Comparison of ENCODE assay signal across 34 mouse cellular contexts in genomic region chr7:30736211-30736610, GRCm38 (mm10). TPM values are rescaled to one million over a fixed set of nuclear protein-coding genes. Genes with fewer than 3 reads are reported as not detected.
DNase-seq lines count a peak whose midpoint lies in the region; ATAC-seq lines count a peak whose summit lies in the region.
"Had no signal": no experiment of that assay in that cellular context is flagged by ENCODE, and none has a peak within 500 bp of the region (broad histone marks: within the 10 kb centered on the region; RNA-seq: fewer than 3 reads in every experiment).

No protein-coding gene starts in this region.

- no peaks in the 10 kb centered on the region for H3K4me1 ChIP-seq in intestine, embryonic 15.5 days (replicated peaks)
- H3K4me1 ChIP-seq: embryonic facial prominence, embryonic 10.5 days; embryonic facial prominence, embryonic 13.5 days; heart, embryonic 12.5 days; heart, embryonic 15.5 days had no signal

- H3K9ac ChIP-seq in intestine, embryonic 15.5 days = no peak overlapping the region
- H3K9ac ChIP-seq: embryonic facial prominence, embryonic 13.5 days; forebrain, embryonic 12.5 days; forebrain, embryonic 15.5 days; heart, embryonic 12.5 days; heart, embryonic 15.5 days; hindbrain, embryonic 12.5 days; hindbrain, embryonic 15.5 days had no signal

- 93% methylated on average over 3 of the region's 3 CpGs for WGBS in intestine, embryonic 15.5 days

- H3K27ac ChIP-seq in intestine, embryonic 15.5 days = no peak overlapping the region
- H3K27ac ChIP-seq: embryonic facial prominence, embryonic 10.5 days; embryonic facial prominence, embryonic 13.5 days; forebrain, embryonic 12.5 days; forebrain, embryonic 15.5 days; heart, embryonic 15.5 days; hindbrain, embryonic 12.5 days; hindbrain, embryonic 15.5 days had no signal

- peaks cover 16% of the 10 kb centered on the region for H3K36me3 ChIP-seq in intestine, embryonic 15.5 days

- intact Hi-C loops in left cerebral cortex, postnatal 4 days (cut with DNase I) = no loop called here

- no peak overlapping the region for H3K4me2 ChIP-seq in intestine, embryonic 15.5 days (replicated peaks)
- H3K4me2 ChIP-seq: embryonic facial prominence, embryonic 13.5 days; forebrain, embryonic 12.5 days; forebrain, embryonic 15.5 days; heart, embryonic 12.5 days; heart, embryonic 15.5 days; hindbrain, embryonic 12.5 days; hindbrain, embryonic 15.5 days had no signal

- no peak overlapping the region for H3K4me3 ChIP-seq in intestine, embryonic 15.5 days (replicated peaks)
- H3K4me3 ChIP-seq: embryonic facial prominence, embryonic 10.5 days; embryonic facial prominence, embryonic 13.5 days; erythroblast, embryonic 14.5 days; forebrain, embryonic 12.5 days; forebrain, embryonic 15.5 days; heart, embryonic 12.5 days; heart, embryonic 15.5 days; hindbrain, embryonic 12.5 days; hindbrain, embryonic 15.5 days had no signal

- DNase-seq in thymus, postnatal 0 days (ENCODE audit: low spot score) = peak; percentile 18
- no peak for DNase-seq in thymus, postnatal 4 days
- DNase-seq in ES-CJ7 (ENCODE audit: low read depth, low spot score) = peak; percentile 30
- DNase-seq in brain, adult 2 months (ENCODE audit: low read depth, low spot score) = peak; percentile 62
- DNase-seq in kidney, adult 11 months = no peak
- DNase-seq in left cerebral cortex, postnatal 4 days = no peak
- DNase-seq: adrenal gland, postnatal 10 days; cerebellum, adult 11-12 months; cerebellum, adult 8-10 months; cerebellum, postnatal 10 days; cerebellum, postnatal 36 days; embryo, embryonic 11 days; gastrocnemius, postnatal 25 days; heart, adult 18-20 months; heart, postnatal 10 days; heart, postnatal 4 days had no signal

- no peaks in the 10 kb centered on the region for H3K9me3 ChIP-seq in intestine, embryonic 15.5 days
- H3K9me3 ChIP-seq: embryonic facial prominence, embryonic 10.5 days; embryonic facial prominence, embryonic 13.5 days; forebrain, embryonic 12.5 days; forebrain, embryonic 15.5 days; heart, embryonic 15.5 days; hindbrain, embryonic 12.5 days; hindbrain, embryonic 15.5 days had no signal

- no peaks in the 10 kb centered on the region for H3K27me3 ChIP-seq in intestine, embryonic 15.5 days (replicated peaks)
- H3K27me3 ChIP-seq: embryonic facial prominence, embryonic 13.5 days; forebrain, embryonic 12.5 days; forebrain, embryonic 15.5 days; heart, embryonic 12.5 days; heart, embryonic 15.5 days; hindbrain, embryonic 12.5 days; hindbrain, embryonic 15.5 days had no signal

- no peak for ATAC-seq in intestine, embryonic 15.5 days
- ATAC-seq: CD4-positive, CD25-positive, alpha-beta regulatory T cell, adult 4 months; forebrain, embryonic 15.5 days; intestine, embryonic 16.5 days had no signal

RNA-seq across cellular contexts. Expression of gene Tmem147, which starts 6.9 kb away (rescaled TPM):
- 173 and 184 TPM in 2 replicates for polyA plus RNA-seq in thymus, postnatal 0 days (2015; fragmentation: Nextera tagmentation; extraction: Ambion mirVana)
- polyA plus RNA-seq in intestine, embryonic 15.5 days (2015; fragmentation: Nextera tagmentation; extraction: Ambion mirVana) = 220 and 257 TPM in 2 replicates
- total RNA-seq in left cerebral cortex, postnatal 4 days (2021) = 100 to 1,000 TPM; 130 to 146 TPM

RNA-seq across cellular contexts. Expression of gene Gapdhs, which starts 7.3 kb away (rescaled TPM):
- 0.43 TPM in 1 of 2 replicates, not detected in the other for polyA plus RNA-seq in thymus, postnatal 0 days (2015; fragmentation: Nextera tagmentation; extraction: Ambion mirVana)
- polyA plus RNA-seq in intestine, embryonic 15.5 days (2015; fragmentation: Nextera tagmentation; extraction: Ambion mirVana) = 0.10 and 0.33 TPM in 2 replicates
- total RNA-seq in left cerebral cortex, postnatal 4 days (2021) = not detected
- total RNA-seq: adrenal gland, postnatal 10 days; adrenal gland, postnatal 4 days; gastrocnemius, adult 8-10 months; gastrocnemius, postnatal 25 days; heart, adult 18-20 months; heart, postnatal 10 days; heart, postnatal 4 days; MEL had no signal
- polyA plus RNA-seq: brain, embryonic 14.5 days; C2C12; CD4-positive, CD25-positive, alpha-beta regulatory T cell, adult 4 months; cortical plate, adult 2 months; erythroblast, embryonic 14.5 days; heart, embryonic 12.5 days; heart, embryonic 15.5 days had no signal

RNA-seq across cellular contexts. Expression of gene Sbsn, which starts 15.1 kb away (rescaled TPM):
- polyA plus RNA-seq in thymus, postnatal 0 days (2015; fragmentation: Nextera tagmentation; extraction: Ambion mirVana) = 2.0 and 4.1 TPM in 2 replicates
- 1.4 TPM in 2 replicates for polyA plus RNA-seq in intestine, embryonic 15.5 days (2015; fragmentation: Nextera tagmentation; extraction: Ambion mirVana)
- 10 to 100 TPM in 1 of 2 experiments, 1 to 10 TPM in 1; 8.5 to 12.2 TPM for total RNA-seq in left cerebral cortex, postnatal 4 days (2021)

RNA-seq across cellular contexts. Expression of gene Atp4a, which starts 24.2 kb away (rescaled TPM):
- polyA plus RNA-seq in thymus, postnatal 0 days (2015; fragmentation: Nextera tagmentation; extraction: Ambion mirVana) = 1.4 and 1.5 TPM in 2 replicates
- 1.3 and 2.0 TPM in 2 replicates for polyA plus RNA-seq in intestine, embryonic 15.5 days (2015; fragmentation: Nextera tagmentation; extraction: Ambion mirVana)
- 1 to 10 TPM; 4.0 to 5.1 TPM for total RNA-seq in left cerebral cortex, postnatal 4 days (2021)
- polyA plus RNA-seq: C2C12; CD4-positive, CD25-positive, alpha-beta regulatory T cell, adult 4 months; erythroblast, embryonic 14.5 days had no signal

RNA-seq across cellular contexts. Expression of gene Dmkn, which starts 27.3 kb away (rescaled TPM):
- polyA plus RNA-seq in thymus, postnatal 0 days (2015; fragmentation: Nextera tagmentation; extraction: Ambion mirVana) = 10.7 and 12.7 TPM in 2 replicates
- polyA plus RNA-seq in intestine, embryonic 15.5 days (2015; fragmentation: Nextera tagmentation; extraction: Ambion mirVana) = 4.6 and 5.3 TPM in 2 replicates
- total RNA-seq in left cerebral cortex, postnatal 4 days (2021) = 1 to 10 TPM; 1.4 to 1.7 TPM
- total RNA-seq: MEL had no signal
- polyA plus RNA-seq: C2C12; embryonic facial prominence, embryonic 10.5 days; erythroblast, embryonic 14.5 days; forebrain, embryonic 12.5 days had no signal

Comparison
In these comparisons a context has a peak if more than half of its experiments do, and no peak if none do; other contexts are left out.
1. DNase-seq: peak in thymus, postnatal 0 days (single experiment), ES-CJ7 (single experiment) and brain, adult 2 months (single experiment); none in thymus, postnatal 4 days (single experiment), kidney, adult 11 months (single experiment) and left cerebral cortex, postnatal 4 days (single experiment).